Mouse (Mus musculus): ENCODE data around the gene Dok7. TPM values are rescaled to one million over a fixed set of nuclear protein-coding genes. Genes with fewer than 3 reads are reported as not detected.
A peak's percentile ranks its signal among the peaks of the same experiment; 100 is the strongest.

Gene Dok7
- 0.34 TPM in 1 of 2 replicates, not detected in the other for polyA plus RNA-seq (2011; ENCODE audit: insufficient read depth, insufficient read length, low replicate concordance, missing spikeins)

DNA sequence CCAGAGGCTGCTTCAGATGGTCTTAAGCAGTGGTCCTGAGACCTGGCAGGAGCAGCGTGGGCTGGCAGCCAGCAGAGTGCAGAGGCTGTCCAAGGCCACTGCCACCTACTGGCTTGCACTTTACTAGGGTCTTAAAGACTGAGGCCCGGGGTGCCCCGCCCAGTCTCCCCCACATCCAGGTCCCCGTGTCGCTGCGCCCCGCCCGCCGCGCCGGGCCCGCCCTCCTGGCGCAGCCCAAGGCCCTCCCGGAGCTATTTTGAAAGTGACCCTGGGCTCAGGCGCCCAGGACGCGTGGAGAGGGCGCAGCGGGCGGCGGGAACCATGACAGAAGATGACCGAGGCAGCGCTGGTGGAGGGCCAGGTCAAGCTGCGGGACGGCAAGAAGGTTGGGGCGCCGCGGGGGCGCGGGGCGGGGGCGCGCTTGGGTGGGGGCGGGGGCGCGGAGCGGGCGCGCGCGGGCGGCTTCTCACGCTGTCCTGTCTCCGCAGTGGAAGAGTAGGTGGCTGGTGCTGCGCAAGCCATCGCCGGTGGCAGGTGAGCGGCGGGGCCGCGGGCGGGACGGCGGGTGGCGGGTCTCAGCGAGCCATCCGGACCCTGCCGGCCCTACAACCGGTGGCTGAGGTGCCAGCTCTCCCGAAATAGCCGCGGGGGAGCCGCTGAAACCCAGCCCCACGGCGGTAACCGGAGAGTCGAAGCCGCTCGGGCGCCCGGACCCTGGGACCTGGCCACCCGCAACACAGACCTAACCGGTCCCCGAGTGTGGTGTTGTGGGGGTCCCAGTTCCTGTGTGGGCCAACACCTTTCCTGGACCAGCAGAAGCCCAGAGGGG, at the start of gene Dok7:
TSS of gene Dok7 (plus strand) at position 163 of the 829 bp plus-strand sequence.
- H3K27ac ChIP-seq (ENCODE audit: control insufficient read depth, insufficient read depth, low read depth, low read length, poor library complexity) = no peak within 1 kb of the TSS; the same call in 1 of the 2 replicates
- peak within 1 kb of the TSS; percentile 15 for H3K4me3 ChIP-seq (replicated peaks; ENCODE audit: control insufficient read depth, low read depth, low read length)
- no peak for TF ChIP-seq POLR2A (IDR thresholded peaks at IDR 0.05; ENCODE audit: borderline replicate concordance, control insufficient read depth, low read depth, low read length)
- TF ChIP-seq CTCF (IDR thresholded peaks at IDR 0.05; ENCODE audit: control insufficient read depth, insufficient read depth, low read length) = no peak
- H3K4me1 ChIP-seq (ENCODE audit: control insufficient read depth, insufficient read depth, low read length) = no peaks in the 10 kb centered on the region
- whole genome bisulfite sequencing = 2% methylated on average over 74 of the region's 74 CpGs

GRCm38 (mm10) chr5:35009163-35009562, 47.4 kb upstream of the Dok7 start:
- no peaks in the 10 kb centered on the region for H3K4me1 ChIP-seq (ENCODE audit: control insufficient read depth, insufficient read depth, low read length)
- no peak overlapping the region for H3K27ac ChIP-seq (ENCODE audit: control insufficient read depth, insufficient read depth, low read depth, low read length, poor library complexity)
- no peak overlapping the region for H3K4me3 ChIP-seq (replicated peaks; ENCODE audit: control insufficient read depth, low read depth, low read length)
- 87% methylated on average over 4 of the region's 4 CpGs for WGBS
- TF ChIP-seq POLR2A (IDR thresholded peaks at IDR 0.05; ENCODE audit: borderline replicate concordance, control insufficient read depth, low read depth, low read length) (no peak), CTCF (IDR thresholded peaks at IDR 0.05; ENCODE audit: control insufficient read depth, insufficient read depth, low read length) (no peak)

DNA sequence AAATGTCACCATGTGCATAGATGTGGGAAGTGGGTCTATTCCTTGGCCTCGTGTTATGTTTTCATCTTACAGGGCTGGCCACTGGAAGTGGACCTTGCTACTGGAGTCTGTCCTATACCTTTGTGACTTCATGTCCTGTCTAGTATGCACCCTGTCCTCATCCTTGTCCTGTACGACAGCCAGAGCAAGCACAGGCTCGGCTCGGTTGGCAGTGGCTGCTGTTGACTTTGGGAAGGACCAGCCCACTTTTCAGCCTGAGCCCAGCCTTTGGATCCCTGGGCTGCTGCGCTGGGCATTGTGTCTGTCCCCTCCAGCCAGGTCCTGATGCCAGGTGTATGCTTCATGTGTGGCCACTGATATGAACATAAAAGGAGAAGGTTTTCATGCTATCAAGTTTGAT, 45.9 kb upstream of the Dok7 start:
- 84% methylated on average over 5 of the region's 5 CpGs for WGBS
- no peaks in the 10 kb centered on the region for H3K4me1 ChIP-seq (ENCODE audit: control insufficient read depth, insufficient read depth, low read length)
- H3K27ac ChIP-seq (ENCODE audit: control insufficient read depth, insufficient read depth, low read depth, low read length, poor library complexity) = no peak overlapping the region
- no peak for TF ChIP-seq CTCF (IDR thresholded peaks at IDR 0.05; ENCODE audit: control insufficient read depth, insufficient read depth, low read length)
- no peak for TF ChIP-seq POLR2A (IDR thresholded peaks at IDR 0.05; ENCODE audit: borderline replicate concordance, control insufficient read depth, low read depth, low read length)
- H3K4me3 ChIP-seq (replicated peaks; ENCODE audit: control insufficient read depth, low read depth, low read length) = no peak overlapping the region

GRCm38 (mm10) chr5:35011156-35011923, 45.2 kb upstream of the Dok7 start:
- H3K27ac ChIP-seq (ENCODE audit: control insufficient read depth, insufficient read depth, low read depth, low read length, poor library complexity) = no peak overlapping the region
- WGBS = 91% methylated on average over 6 of the region's 6 CpGs
- TF ChIP-seq CTCF (IDR thresholded peaks at IDR 0.05; ENCODE audit: control insufficient read depth, insufficient read depth, low read length) = no peak
- TF ChIP-seq POLR2A (IDR thresholded peaks at IDR 0.05; ENCODE audit: borderline replicate concordance, control insufficient read depth, low read depth, low read length) = no peak
- H3K4me1 ChIP-seq (ENCODE audit: control insufficient read depth, insufficient read depth, low read length) = no peaks in the 10 kb centered on the region
- H3K4me3 ChIP-seq (replicated peaks; ENCODE audit: control insufficient read depth, low read depth, low read length) = no peak overlapping the region

DNA sequence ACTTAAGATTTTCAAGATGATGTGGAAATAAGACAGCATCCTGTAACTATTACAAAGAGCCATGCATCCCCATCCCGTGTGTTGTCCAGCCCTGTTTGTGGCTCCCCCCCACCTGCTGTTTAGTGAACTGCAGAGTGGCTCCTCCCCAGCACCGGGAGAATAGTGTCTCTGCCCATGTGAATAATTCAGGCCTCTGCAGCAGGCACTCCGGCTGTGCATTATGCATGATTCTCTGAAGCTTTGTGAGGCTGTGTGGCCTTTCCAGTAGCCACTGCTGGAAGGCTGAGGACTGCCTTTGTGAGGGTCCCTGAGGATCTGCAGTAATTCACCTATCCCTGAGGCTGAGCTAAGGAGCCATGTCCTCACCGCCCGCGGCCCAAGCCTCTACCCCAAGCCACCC, 42.5 kb upstream of the Dok7 start:
- Histone ChIP-seq H3K27ac (ENCODE audit: control insufficient read depth, insufficient read depth, low read depth, low read length, poor library complexity) (no peak overlapping the region), H3K4me3 (replicated peaks; ENCODE audit: control insufficient read depth, low read depth, low read length) (no peak overlapping the region), H3K4me1 (ENCODE audit: control insufficient read depth, insufficient read depth, low read length) (no peaks in the 10 kb centered on the region)
- WGBS = 93% methylated on average over 6 of the region's 6 CpGs
- no peak for TF ChIP-seq POLR2A (IDR thresholded peaks at IDR 0.05; ENCODE audit: borderline replicate concordance, control insufficient read depth, low read depth, low read length)
- TF ChIP-seq CTCF (IDR thresholded peaks at IDR 0.05; ENCODE audit: control insufficient read depth, insufficient read depth, low read length) = no peak

- TF ChIP-seq CTCF (IDR thresholded peaks at IDR 0.05; ENCODE audit: control insufficient read depth, insufficient read depth, low read length) = no peak
- no peak for TF ChIP-seq POLR2A (IDR thresholded peaks at IDR 0.05; ENCODE audit: borderline replicate concordance, control insufficient read depth, low read depth, low read length)
- WGBS = 87% methylated on average over 9 of the region's 9 CpGs
- Histone ChIP-seq H3K4me1 (ENCODE audit: control insufficient read depth, insufficient read depth, low read length) (no peaks in the 10 kb centered on the region), H3K27ac (ENCODE audit: control insufficient read depth, insufficient read depth, low read depth, low read length, poor library complexity) (no peak overlapping the region), H3K4me3 (replicated peaks; ENCODE audit: control insufficient read depth, low read depth, low read length) (no peak overlapping the region)
Observed at GRCm38 (mm10) chr5:35019673-35020300, 36.8 kb upstream of the Dok7 start.

DNA sequence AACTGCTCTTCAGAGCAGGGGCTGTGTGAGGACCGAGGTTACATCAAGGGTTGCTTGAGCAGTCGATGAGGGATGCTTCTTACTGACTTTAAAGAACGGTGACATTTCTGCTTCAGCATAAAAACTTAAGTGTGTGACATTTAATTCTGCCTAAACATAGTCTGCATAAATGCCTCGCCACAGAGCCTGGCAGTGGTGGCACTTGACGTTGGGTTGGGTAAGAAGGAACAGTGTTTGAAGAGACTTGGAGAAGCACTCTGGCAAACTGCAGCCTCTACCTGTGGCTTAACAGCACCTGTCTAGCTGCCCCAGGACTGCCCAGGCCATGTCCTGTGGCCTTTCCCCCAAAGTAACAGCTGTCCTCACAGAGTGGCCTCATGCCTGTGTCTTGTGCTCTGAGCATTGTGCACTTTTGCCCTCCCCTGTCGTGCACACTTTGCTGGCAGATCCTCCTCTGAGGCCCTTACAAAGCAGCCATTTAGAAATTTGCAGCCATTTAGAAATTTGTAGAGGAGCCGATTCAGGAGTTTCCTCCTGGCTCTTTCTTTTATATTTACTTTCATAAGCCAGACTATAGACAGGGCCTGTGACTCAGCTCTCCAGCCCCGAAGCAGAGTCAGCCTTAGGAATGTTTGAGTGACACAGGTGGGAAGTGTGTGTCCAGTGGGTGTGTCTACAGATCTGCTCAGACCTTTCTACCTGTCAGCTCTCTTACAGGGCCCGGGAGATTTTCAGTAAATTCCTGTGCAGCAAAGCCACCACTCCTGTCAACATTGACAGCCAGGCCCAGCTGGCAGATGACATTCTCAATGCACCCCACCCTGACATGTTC, 35.9 kb upstream of the Dok7 start:
- WGBS = 88% methylated on average over 9 of the region's 9 CpGs
- H3K4me1 ChIP-seq (ENCODE audit: control insufficient read depth, insufficient read depth, low read length) = no peaks in the 10 kb centered on the region
- H3K4me3 ChIP-seq (replicated peaks; ENCODE audit: control insufficient read depth, low read depth, low read length) = no peak overlapping the region
- no peak overlapping the region for H3K27ac ChIP-seq (ENCODE audit: control insufficient read depth, insufficient read depth, low read depth, low read length, poor library complexity)
- TF ChIP-seq POLR2A (IDR thresholded peaks at IDR 0.05; ENCODE audit: borderline replicate concordance, control insufficient read depth, low read depth, low read length) = no peak
- no peak for TF ChIP-seq CTCF (IDR thresholded peaks at IDR 0.05; ENCODE audit: control insufficient read depth, insufficient read depth, low read length)

Measured in bone marrow, adult 2 months (tissue).